Mouse (Mus musculus): ENCODE data around the gene Ctbp1. TPM values are rescaled to one million over a fixed set of nuclear protein-coding genes. Genes with fewer than 3 reads are reported as not detected.

The Ctbp1 gene
- total and polyA plus RNA-seq, 3 experiments, result 353 to 595 (median 443) TPM

DNA sequence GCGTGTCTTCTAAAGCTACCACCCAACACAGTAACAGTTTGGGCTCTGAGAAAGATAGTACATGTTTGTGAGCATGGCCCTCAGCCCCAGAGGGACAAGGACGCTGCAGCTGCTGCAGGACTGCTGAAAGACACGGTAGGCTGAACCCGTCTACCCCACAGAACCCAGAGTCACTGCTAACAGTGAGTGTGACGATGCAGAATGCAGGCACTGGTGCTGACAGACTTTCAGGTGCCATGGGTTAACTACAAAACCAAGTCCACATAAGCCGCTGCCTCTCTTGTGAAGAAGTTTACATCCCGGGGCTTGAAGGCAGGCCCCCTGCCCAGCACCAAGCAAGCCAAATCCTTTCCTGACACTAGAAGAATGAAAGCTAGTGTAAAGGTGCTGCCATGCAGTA, 2.6 kb downstream of the Ctbp1 start:
- H3K79me2 ChIP-seq (ENCODE audit: control insufficient read depth, insufficient read depth, low read length, poor library complexity), result peaks cover 61% of the 10 kb centered on the region
- peaks cover 32 to 38% of the 10 kb centered on the region in 2 experiments for H3K36me3 ChIP-seq (ENCODE audit: control insufficient read depth in 1 of 2, insufficient read depth in 2 of 2, low read length in 2 of 2)
- TF ChIP-seq USF1 (IDR thresholded peaks at IDR 0.05; ENCODE audit: low read depth, low read length) (no peak), GABPA (IDR thresholded peaks at IDR 0.05; ENCODE audit: low read depth, low read length) (no peak)
- peak overlapping the region; percentile 95 for H3K27ac ChIP-seq (ENCODE audit: control insufficient read depth, low read depth, low read length)
- peaks cover 12 to 40% of the 10 kb centered on the region in 2 experiments for H3K4me1 ChIP-seq (ENCODE audit: control insufficient read depth in 1 of 2, insufficient read depth in 2 of 2, low read length in 2 of 2)
- no peaks in the 10 kb centered on the region for H3K27me3 ChIP-seq (ENCODE audit: control insufficient read depth in 1 of 2, insufficient read depth in 2 of 2, low read length in 2 of 2)
- DNase-seq (ENCODE audit: low read depth, low spot score), result no peak
- no peak overlapping the region for H3K4me3 ChIP-seq (ENCODE audit: control insufficient read depth in 1 of 2, insufficient read depth in 1 of 2, low read depth in 2 of 2, low read length in 2 of 2)
- H3K9ac ChIP-seq (ENCODE audit: control insufficient read depth, low read depth, low read length, poor library complexity, severe bottlenecking), result peak overlapping the region; percentile 94
- no peaks in the 10 kb centered on the region for H3K9me3 ChIP-seq (replicated peaks; ENCODE audit: insufficient read depth, low read length)

DNA sequence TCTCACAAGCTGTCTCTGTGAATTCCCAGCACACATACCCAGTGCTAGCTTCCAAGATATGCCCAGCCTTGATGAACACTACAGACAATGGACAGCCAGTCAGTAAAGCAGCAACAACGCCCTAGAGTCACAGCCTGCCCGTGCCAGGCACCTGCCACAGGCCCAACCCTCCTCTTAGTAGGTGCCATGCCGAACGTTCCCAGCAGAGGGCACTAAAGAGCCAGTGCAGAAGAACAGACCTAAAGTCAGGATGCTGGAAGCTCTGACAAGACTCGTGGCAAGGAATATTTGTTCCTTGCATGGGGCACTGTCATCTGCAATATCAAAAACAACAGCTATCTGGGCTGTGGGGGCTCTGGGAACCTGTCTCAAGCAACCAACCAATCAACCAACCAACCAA, 4.2 kb downstream of the Ctbp1 start:
- DNase-seq (ENCODE audit: low read depth, low spot score), result peak; percentile 89
- no peak overlapping the region for H3K9ac ChIP-seq (ENCODE audit: control insufficient read depth, low read depth, low read length, poor library complexity, severe bottlenecking)
- no peaks in the 10 kb centered on the region for H3K9me3 ChIP-seq (replicated peaks; ENCODE audit: insufficient read depth, low read length)
- H3K4me1 ChIP-seq (ENCODE audit: control insufficient read depth in 1 of 2, insufficient read depth in 2 of 2, low read length in 2 of 2), result peaks cover 9 to 28% of the 10 kb centered on the region in 2 experiments
- H3K4me3 ChIP-seq (ENCODE audit: control insufficient read depth in 1 of 2, insufficient read depth in 1 of 2, low read depth in 2 of 2, low read length in 2 of 2), result no peak overlapping the region
- no peaks in the 10 kb centered on the region for H3K27me3 ChIP-seq (ENCODE audit: control insufficient read depth in 1 of 2, insufficient read depth in 2 of 2, low read length in 2 of 2)
- peaks cover 28 to 46% of the 10 kb centered on the region in 2 experiments for H3K36me3 ChIP-seq (ENCODE audit: control insufficient read depth in 1 of 2, insufficient read depth in 2 of 2, low read length in 2 of 2)
- no peak overlapping the region for H3K27ac ChIP-seq (ENCODE audit: control insufficient read depth, low read depth, low read length)
- TF ChIP-seq BHLHE40 (IDR thresholded peaks at IDR 0.05; ENCODE audit: borderline replicate concordance, low read depth, low read length) (peak; percentile 72), GATA1 (IDR thresholded peaks at IDR 0.05; ENCODE audit: low read depth, low read length) (no peak), CHD2 (IDR thresholded peaks at IDR 0.05; ENCODE audit: low read length) (no peak), MAX (IDR thresholded peaks at IDR 0.05; ENCODE audit: low read length) (peak; percentile 65; the same call in 1 of the 2 replicates), MXI1 (IDR thresholded peaks at IDR 0.05; ENCODE audit: low read depth, low read length) (peak; percentile 56; the same call in 1 of the 2 replicates), ZC3H11A (IDR thresholded peaks at IDR 0.05; ENCODE audit: low read depth, low read length) (peak; percentile 58), RAD21 (IDR thresholded peaks at IDR 0.05; ENCODE audit: low read depth, low read length) (peak; percentile 65), SIN3A (IDR thresholded peaks at IDR 0.05; ENCODE audit: low read length) (peak; percentile 56; the same call in 1 of the 2 replicates), CTCF (IDR thresholded peaks at IDR 0.05 in 2 of 3, conservative IDR thresholded peaks at IDR 0.05 in 1 of 3; ENCODE audit: control insufficient read depth in 1 of 3, insufficient read depth in 1 of 3, low read depth in 2 of 3, low read length in 3 of 3, poor library complexity in 1 of 3, severe bottlenecking in 1 of 3) (peak; percentile 92 to 100 (median 96)), SMC3 (IDR thresholded peaks at IDR 0.05; ENCODE audit: low read depth, low read length) (peak; percentile 78), USF1 (IDR thresholded peaks at IDR 0.05; ENCODE audit: low read depth, low read length) (no peak), MYC (IDR thresholded peaks at IDR 0.05; ENCODE audit: low read depth, low read length) (peak; percentile 72; the same call in 1 of the 2 replicates)
- H3K79me2 ChIP-seq (ENCODE audit: control insufficient read depth, insufficient read depth, low read length, poor library complexity), result peaks cover 65% of the 10 kb centered on the region

GRCm38 (mm10) chr5:33254416-33254815, 20.4 kb downstream of the Ctbp1 start:
- Histone ChIP-seq H3K9ac (ENCODE audit: control insufficient read depth, low read depth, low read length, poor library complexity, severe bottlenecking) (no peak overlapping the region), H3K27ac (ENCODE audit: control insufficient read depth, low read depth, low read length) (no peak overlapping the region), H3K4me3 (ENCODE audit: control insufficient read depth in 1 of 2, insufficient read depth in 1 of 2, low read depth in 2 of 2, low read length in 2 of 2) (no peak overlapping the region), H3K36me3 (ENCODE audit: control insufficient read depth in 1 of 2, insufficient read depth in 2 of 2, low read length in 2 of 2) (peaks cover 0 to 79% of the 10 kb centered on the region in 2 experiments; a peak in 2 of 4 replicates), H3K9me3 (replicated peaks; ENCODE audit: insufficient read depth, low read length) (no peaks in the 10 kb centered on the region), H3K27me3 (ENCODE audit: control insufficient read depth in 1 of 2, insufficient read depth in 2 of 2, low read length in 2 of 2) (no peaks in the 10 kb centered on the region), H3K79me2 (ENCODE audit: control insufficient read depth, insufficient read depth, low read length, poor library complexity) (no peaks in the 10 kb centered on the region; the same call in 1 of the 2 replicates), H3K4me1 (ENCODE audit: control insufficient read depth in 1 of 2, insufficient read depth in 2 of 2, low read length in 2 of 2) (no peaks in the 10 kb centered on the region)
- no peak for TF ChIP-seq KAT2A (conservative IDR thresholded peaks at IDR 0.05; ENCODE audit: low read depth, low read length)
- TF ChIP-seq MXI1 (IDR thresholded peaks at IDR 0.05; ENCODE audit: low read depth, low read length), result no peak
- no peak for TF ChIP-seq POLR2AphosphoS5 (IDR thresholded peaks at IDR 0.05; ENCODE audit: borderline replicate concordance, low read depth, low read length)
- TF ChIP-seq BHLHE40 (IDR thresholded peaks at IDR 0.05; ENCODE audit: borderline replicate concordance, low read depth, low read length), result no peak
- TF ChIP-seq EP300 (IDR thresholded peaks at IDR 0.05; ENCODE audit: low read depth in 1 of 2, low read length in 2 of 2), result no peak
- TF ChIP-seq CHD1 (IDR thresholded peaks at IDR 0.05; ENCODE audit: low read depth, low read length), result no peak
- TF ChIP-seq SMC3 (IDR thresholded peaks at IDR 0.05; ENCODE audit: low read depth, low read length), result no peak
- no peak for TF ChIP-seq ELF1 (IDR thresholded peaks at IDR 0.05; ENCODE audit: low read depth, low read length)
- no peak for TF ChIP-seq RAD21 (IDR thresholded peaks at IDR 0.05; ENCODE audit: low read depth, low read length)
- no peak for TF ChIP-seq TCF12 (IDR thresholded peaks at IDR 0.05; ENCODE audit: low read depth, low read length)
- no peak for TF ChIP-seq ZMIZ1 (IDR thresholded peaks at IDR 0.05; ENCODE audit: low read depth, low read length)
- TF ChIP-seq GATA1 (IDR thresholded peaks at IDR 0.05; ENCODE audit: low read depth, low read length), result no peak
- TF ChIP-seq GABPA (IDR thresholded peaks at IDR 0.05; ENCODE audit: low read depth, low read length), result no peak
- no peak for TF ChIP-seq SIN3A (IDR thresholded peaks at IDR 0.05; ENCODE audit: low read length)
- DNase-seq (ENCODE audit: low read depth, low spot score), result no peak

Measured in MEL (cell line).